Mouse (Mus musculus) heart, embryonic 12.5 days (tissue): ENCODE measurements around the gene Pogz. TPM values are rescaled to one million over a fixed set of nuclear protein-coding genes. Genes with fewer than 3 reads are reported as not detected.

ENCODE experiments used
- ATAC-seq: fragments of 200-750 bp; cut with Nextera tagmentation; 2 replicates; pipeline ENCODE4 v1.8.0; 2017; ENCODE audit warnings: moderate TSS enrichment, moderate library complexity; ENCODE audit not compliant: insufficient number of reproducible peaks, low FRiP score
- H3K27ac ChIP-seq: fragments of 300-500 bp; sonication (generic); 2 replicates; pipeline ENCODE4 v1.5.1; 2016; ENCODE audit warnings: mild to moderate bottlenecking, moderate library complexity; ENCODE audit not compliant: poor library complexity, severe bottlenecking
- H3K27me3 ChIP-seq: fragments of 300-500 bp; sonication (generic); replicated peaks from 2 replicates; pipeline ENCODE4 v1.6.1; 2016; ENCODE audit warnings: mild to moderate bottlenecking, moderate library complexity
- H3K36me3 ChIP-seq: fragments of 300-500 bp; sonication (generic); 2 replicates; pipeline ENCODE4 v1.6.1; 2016; ENCODE audit warnings: mild to moderate bottlenecking, moderate library complexity
- H3K4me1 ChIP-seq: fragments of 300-500 bp; sonication (generic); replicated peaks from 2 replicates; pipeline ENCODE4 v1.6.1; 2016; ENCODE audit warnings: mild to moderate bottlenecking
- H3K4me2 ChIP-seq: fragments of 300-500 bp; sonication (generic); 2 replicates; pipeline ENCODE4 v1.6.1; 2016; ENCODE audit warnings: mild to moderate bottlenecking, moderate library complexity
- H3K4me3 ChIP-seq: fragments of 300-500 bp; sonication (generic); 2 replicates; pipeline ENCODE4 v1.5.1; 2016; ENCODE audit warnings: mild to moderate bottlenecking
- H3K9ac ChIP-seq: fragments of 300-500 bp; sonication (generic); 2 replicates; pipeline ENCODE4 v1.6.1; 2016; ENCODE audit warnings: mild to moderate bottlenecking, moderate library complexity
- H3K9me3 ChIP-seq: fragments of 300-500 bp; sonication (generic); replicated peaks from 2 replicates; pipeline ENCODE4 v1.6.1; 2016; ENCODE audit warnings: mild to moderate bottlenecking, moderate library complexity
- WGBS: fragments of 180-500 bp; shearing (Covaris S2); methylation state at CpG from one replicate; pipeline ENCODE4 v1.1.7; 2016; 5-methylcytosine and 5-hydroxymethylcytosine counted together
- polyA plus RNA-seq: library from polyadenylated mRNA; unstranded; fragments of >200 nt; fragmentation: Nextera tagmentation; extraction: Ambion mirVana; gene quantifications from 2 replicates; pipeline ENCODE4 v1.2.1, GENCODE M21; 2016

Pogz gene
- 12.3 and 12.8 TPM in 2 replicates for polyA plus RNA-seq

DNA sequence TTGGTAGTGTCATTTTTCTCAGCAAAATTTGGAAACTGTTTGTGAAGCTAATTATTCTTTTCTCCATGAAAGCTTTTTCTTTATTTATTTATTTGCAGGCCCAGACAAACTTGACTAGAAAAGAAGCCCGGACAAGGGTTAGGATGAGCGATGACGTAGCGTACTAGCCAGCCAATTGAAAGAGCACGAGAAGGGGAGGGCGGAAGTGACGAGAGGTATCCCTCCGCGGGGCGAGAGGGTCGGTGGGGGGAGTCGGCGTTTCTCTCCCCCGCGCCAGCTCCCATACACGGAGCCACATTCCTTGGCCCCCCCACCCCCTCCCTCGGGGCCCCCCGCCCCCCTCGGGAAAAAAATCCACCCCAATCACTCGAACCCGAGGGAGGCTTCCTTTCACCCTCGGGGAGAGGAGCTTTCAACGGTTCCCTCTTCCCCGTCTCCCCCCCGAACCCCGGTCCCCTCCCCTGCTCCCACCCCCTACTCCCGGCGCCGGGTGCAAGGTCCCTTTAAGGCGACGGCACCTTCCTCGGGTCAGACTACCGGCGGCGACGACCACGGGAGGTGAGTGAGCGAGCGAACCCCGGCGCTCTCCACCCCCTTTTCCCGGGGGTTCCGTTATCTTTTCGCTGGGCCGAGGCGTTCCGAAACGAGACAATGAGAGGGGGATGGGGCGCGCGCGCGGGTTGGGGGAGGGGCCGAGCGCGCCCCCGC is at the start of gene Pogz:
Gene Pogz (plus strand): TSS at position 385 of the 708 bp plus-strand sequence.
- WGBS, result under 1% methylated on average over 47 of the region's 57 CpGs
- peak; percentile 93 for ATAC-seq
- peak within 1 kb of the TSS; percentile 90 for H3K9ac ChIP-seq
- H3K27me3 ChIP-seq, result no peaks in the 10 kb centered on the region
- H3K4me2 ChIP-seq, result peak within 1 kb of the TSS; percentile 74
- no peaks in the 10 kb centered on the region for H3K36me3 ChIP-seq
- peak within 1 kb of the TSS; percentile 99 for H3K27ac ChIP-seq
- peaks cover 26% of the 10 kb centered on the region for H3K4me1 ChIP-seq
- peak within 1 kb of the TSS; percentile 78 for H3K4me3 ChIP-seq
- H3K9me3 ChIP-seq, result 0 out of 2 replicates have a peak, but pooled peaks cover 3% of the 10 kb centered on the region

DNA sequence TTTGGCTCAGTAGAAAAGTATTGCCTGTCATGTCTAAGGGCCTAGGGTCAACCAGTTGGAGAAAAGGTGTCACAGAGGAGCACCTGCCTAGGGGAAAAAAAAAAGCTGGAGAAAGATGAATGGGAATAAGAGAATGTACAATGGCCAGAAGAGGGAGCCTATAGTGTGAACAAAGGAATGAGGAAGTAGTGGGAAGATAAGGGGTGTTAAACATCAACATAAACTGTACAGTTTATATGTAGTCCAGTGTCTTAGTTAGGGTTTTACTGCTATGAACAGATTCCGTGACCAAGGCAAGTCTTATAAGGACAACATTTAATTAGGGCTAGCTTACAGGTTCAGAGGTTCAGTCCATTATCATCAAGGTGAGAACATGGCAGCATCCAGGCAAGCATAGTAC is 48.3 kb upstream of the Pogz start:
- peaks cover 18% of the 10 kb centered on the region for H3K4me1 ChIP-seq
- no peaks in the 10 kb centered on the region for H3K36me3 ChIP-seq
- H3K27me3 ChIP-seq, result peaks cover 21% of the 10 kb centered on the region
- H3K4me2 ChIP-seq, result no peak overlapping the region
- ATAC-seq, result no peak
- WGBS, result 93% methylated on average over 1 of the region's 1 CpGs
- no peak overlapping the region for H3K4me3 ChIP-seq
- no peak overlapping the region for H3K27ac ChIP-seq
- no peak overlapping the region for H3K9ac ChIP-seq
- H3K9me3 ChIP-seq, result no peaks in the 10 kb centered on the region

DNA sequence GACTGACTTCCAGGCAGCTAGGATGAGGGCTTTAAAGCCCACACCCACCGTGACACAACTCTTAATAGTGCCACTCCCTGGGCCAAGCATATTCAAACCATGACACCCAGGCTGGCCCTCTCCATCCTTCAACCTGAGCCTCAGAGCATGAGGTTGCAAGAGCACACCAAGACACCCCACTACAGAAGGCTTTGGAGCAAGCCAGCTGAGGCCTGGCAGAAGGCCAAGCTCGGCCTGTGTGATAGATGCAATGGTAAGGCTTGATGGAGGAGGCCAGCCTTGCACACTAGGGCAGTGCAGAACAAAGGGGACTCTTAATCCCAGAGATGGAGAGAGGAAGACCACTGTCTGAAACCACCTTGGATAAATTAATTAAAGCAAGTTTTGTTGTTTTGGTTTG is 47.9 kb upstream of the Pogz start:
- peaks cover 17% of the 10 kb centered on the region for H3K27me3 ChIP-seq
- H3K4me2 ChIP-seq, result no peak overlapping the region
- no peak overlapping the region for H3K9ac ChIP-seq
- no peaks in the 10 kb centered on the region for H3K36me3 ChIP-seq
- no peak for ATAC-seq
- no peak overlapping the region for H3K4me3 ChIP-seq
- no peak overlapping the region for H3K27ac ChIP-seq
- no peaks in the 10 kb centered on the region for H3K9me3 ChIP-seq
- 69% methylated on average over 2 of the region's 2 CpGs for WGBS
- peaks cover 15% of the 10 kb centered on the region for H3K4me1 ChIP-seq

- Histone ChIP-seq H3K4me2 (no peak overlapping the region), H3K9me3 (no peaks in the 10 kb centered on the region), H3K27ac (no peak overlapping the region), H3K4me3 (no peak overlapping the region), H3K9ac (no peak overlapping the region), H3K4me1 (peaks cover 9% of the 10 kb centered on the region; the same call in 1 of the 2 replicates), H3K36me3 (no peaks in the 10 kb centered on the region), H3K27me3 (0 out of 2 replicates have a peak, but pooled peaks cover 4% of the 10 kb centered on the region)
- no peak for ATAC-seq
- 78% methylated on average over 2 of the region's 2 CpGs for WGBS
Observed at GRCm38 (mm10) chr3:94792258-94792657, 45.1 kb upstream of the Pogz start.

GRCm38 (mm10) chr3:94793672-94794071 is 43.7 kb upstream of the Pogz start:
- Histone ChIP-seq H3K9ac (no peak overlapping the region), H3K36me3 (no peaks in the 10 kb centered on the region), H3K9me3 (no peaks in the 10 kb centered on the region), H3K4me1 (peaks cover 9% of the 10 kb centered on the region; the same call in 1 of the 2 replicates), H3K4me2 (no peak overlapping the region), H3K27me3 (no peaks in the 10 kb centered on the region), H3K27ac (no peak overlapping the region), H3K4me3 (no peak overlapping the region)
- WGBS, result 37% methylated on average over 2 of the region's 2 CpGs
- no peak for ATAC-seq

GRCm38 (mm10) chr3:94794359-94794758 is 43.0 kb upstream of the Pogz start:
- no peaks in the 10 kb centered on the region for H3K27me3 ChIP-seq
- ATAC-seq, result no peak
- WGBS, result 75% methylated on average over 2 of the region's 2 CpGs
- no peak overlapping the region for H3K4me2 ChIP-seq
- H3K27ac ChIP-seq, result no peak overlapping the region
- H3K9ac ChIP-seq, result no peak overlapping the region
- peaks cover 9% of the 10 kb centered on the region; the same call in 1 of the 2 replicates for H3K4me1 ChIP-seq
- H3K9me3 ChIP-seq, result no peaks in the 10 kb centered on the region
- H3K4me3 ChIP-seq, result no peak overlapping the region
- H3K36me3 ChIP-seq, result no peaks in the 10 kb centered on the region

GRCm38 (mm10) chr3:94795596-94796140 is 41.7 kb upstream of the Pogz start:
- H3K9me3 ChIP-seq, result no peaks in the 10 kb centered on the region
- H3K27me3 ChIP-seq, result no peaks in the 10 kb centered on the region
- 44% methylated on average over 7 of the region's 7 CpGs for WGBS
- no peak for ATAC-seq
- H3K4me1 ChIP-seq, result peaks cover 9% of the 10 kb centered on the region; the same call in 1 of the 2 replicates
- H3K27ac ChIP-seq, result no peak overlapping the region
- no peak overlapping the region for H3K9ac ChIP-seq
- no peak overlapping the region for H3K4me3 ChIP-seq
- no peaks in the 10 kb centered on the region for H3K36me3 ChIP-seq
- H3K4me2 ChIP-seq, result no peak overlapping the region

DNA sequence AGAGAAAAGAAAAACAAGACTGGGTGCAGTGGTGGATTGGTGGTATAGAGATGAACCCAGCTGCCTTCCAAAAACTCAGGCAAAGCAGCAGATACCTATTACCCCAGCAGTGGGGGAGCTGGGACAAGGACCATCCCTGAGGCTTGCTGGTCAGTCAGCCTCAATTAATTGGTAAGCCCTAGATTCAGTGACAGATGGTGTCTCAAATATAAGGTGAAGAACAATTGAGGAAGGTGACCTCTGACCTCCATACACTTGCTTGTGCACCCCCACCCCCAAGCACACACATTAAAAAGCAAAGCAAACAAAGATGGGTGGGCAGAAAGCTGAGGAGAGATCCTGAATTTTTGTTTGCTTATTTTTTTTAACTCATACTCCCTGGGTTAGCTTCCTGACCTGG is 41.2 kb upstream of the Pogz start:
- no peak overlapping the region for H3K4me3 ChIP-seq
- peaks cover 9% of the 10 kb centered on the region; the same call in 1 of the 2 replicates for H3K4me1 ChIP-seq
- H3K27ac ChIP-seq, result no peak overlapping the region
- no peaks in the 10 kb centered on the region for H3K9me3 ChIP-seq
- H3K36me3 ChIP-seq, result no peaks in the 10 kb centered on the region
- no peak overlapping the region for H3K9ac ChIP-seq
- ATAC-seq, result no peak
- H3K27me3 ChIP-seq, result no peaks in the 10 kb centered on the region
- H3K4me2 ChIP-seq, result no peak overlapping the region

GRCm38 (mm10) chr3:94804146-94804545 is 33.2 kb upstream of the Pogz start:
- no peaks in the 10 kb centered on the region; the same call in 1 of the 2 replicates for H3K27me3 ChIP-seq
- ATAC-seq, result no peak
- 0 out of 2 replicates have a peak, but pooled peaks cover 5% of the 10 kb centered on the region for H3K4me1 ChIP-seq
- H3K9ac ChIP-seq, result no peak overlapping the region
- H3K36me3 ChIP-seq, result no peaks in the 10 kb centered on the region
- no peak overlapping the region for H3K4me3 ChIP-seq
- no peak overlapping the region for H3K4me2 ChIP-seq
- WGBS, result 17% methylated on average over 10 of the region's 10 CpGs
- H3K27ac ChIP-seq, result no peak overlapping the region
- no peaks in the 10 kb centered on the region for H3K9me3 ChIP-seq

DNA sequence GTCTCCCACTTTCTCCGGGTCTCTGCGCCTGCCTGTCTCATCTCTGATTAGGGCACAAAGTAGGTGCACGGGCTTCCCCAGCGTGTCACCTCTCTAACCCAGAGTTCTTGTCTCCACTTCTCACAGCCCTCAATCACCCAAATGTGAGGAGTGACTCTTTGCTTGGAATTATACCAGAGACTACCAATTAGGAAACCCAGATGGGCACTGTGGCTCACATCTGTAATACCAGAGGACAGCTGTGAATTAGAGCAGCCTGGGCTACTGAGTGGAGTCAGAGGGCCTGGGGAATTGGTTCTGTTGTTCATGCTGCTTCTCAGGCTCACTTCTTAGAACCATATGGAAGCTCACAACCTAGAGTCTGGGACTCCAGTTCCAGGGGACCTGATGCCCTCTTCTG is 32.4 kb upstream of the Pogz start:
- H3K27me3 ChIP-seq, result no peaks in the 10 kb centered on the region; the same call in 1 of the 2 replicates
- WGBS, result 70% methylated on average over 4 of the region's 4 CpGs
- no peak overlapping the region for H3K27ac ChIP-seq

DNA sequence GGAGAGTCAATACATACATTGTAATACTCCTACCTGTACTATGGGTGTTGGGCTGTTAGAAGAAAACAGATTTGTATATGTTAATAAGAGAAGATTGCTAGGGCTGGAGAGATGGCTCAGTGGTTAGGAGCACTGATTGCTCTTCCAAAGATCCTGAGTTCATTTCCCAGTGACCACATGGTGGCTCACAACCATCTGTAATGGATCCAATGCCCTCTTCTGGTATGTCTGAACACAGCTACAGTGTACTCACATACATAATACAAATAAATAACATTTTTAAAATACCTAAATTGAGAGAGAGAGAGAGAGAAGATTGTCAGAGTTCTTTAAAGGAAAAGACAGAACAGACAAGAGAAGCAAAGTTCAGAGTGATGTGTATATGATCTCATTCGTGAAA is 29.1 kb upstream of the Pogz start:
- no peak overlapping the region for H3K27ac ChIP-seq
- ATAC-seq, result no peak
- no peak overlapping the region for H3K9ac ChIP-seq

More for the DNA sequence above, 32.4 kb upstream of the Pogz start:
- H3K4me3 ChIP-seq, result no peak overlapping the region
- no peak overlapping the region for H3K4me2 ChIP-seq
- 0 out of 2 replicates have a peak, but pooled peaks cover 5% of the 10 kb centered on the region for H3K4me1 ChIP-seq
- H3K36me3 ChIP-seq, result no peaks in the 10 kb centered on the region
- no peak for ATAC-seq
- H3K9me3 ChIP-seq, result no peaks in the 10 kb centered on the region
- H3K9ac ChIP-seq, result no peak overlapping the region

More for the DNA sequence above, 29.1 kb upstream of the Pogz start:
- 84% methylated on average over 1 of the region's 1 CpGs for WGBS
- H3K9me3 ChIP-seq, result no peaks in the 10 kb centered on the region
- no peak overlapping the region for H3K4me3 ChIP-seq
- no peaks in the 10 kb centered on the region for H3K27me3 ChIP-seq
- no peak overlapping the region for H3K4me2 ChIP-seq
- 0 out of 2 replicates have a peak, but pooled peaks cover 9% of the 10 kb centered on the region for H3K4me1 ChIP-seq
- no peaks in the 10 kb centered on the region for H3K36me3 ChIP-seq
